Mouse (Mus musculus) embryonic fibroblast, embryonic 13.5 days (primary cell): ENCODE data around the gene Nudt2.

Experiments
- CTCF ChIP-seq: IDR thresholded peaks from 2 replicates; pipeline ENCODE4 v1.5.1; 2011; ENCODE audit warnings: mild to moderate bottlenecking, control low read depth, low read length, moderate library complexity, borderline replicate concordance; ENCODE audit not compliant: insufficient read depth
- POLR2A ChIP-seq: IDR thresholded peaks from 2 replicates; pipeline ENCODE4 v1.6.1; 2011; ENCODE audit warnings: low read depth, mild to moderate bottlenecking, control low read depth, low read length, moderate library complexity

DNA sequence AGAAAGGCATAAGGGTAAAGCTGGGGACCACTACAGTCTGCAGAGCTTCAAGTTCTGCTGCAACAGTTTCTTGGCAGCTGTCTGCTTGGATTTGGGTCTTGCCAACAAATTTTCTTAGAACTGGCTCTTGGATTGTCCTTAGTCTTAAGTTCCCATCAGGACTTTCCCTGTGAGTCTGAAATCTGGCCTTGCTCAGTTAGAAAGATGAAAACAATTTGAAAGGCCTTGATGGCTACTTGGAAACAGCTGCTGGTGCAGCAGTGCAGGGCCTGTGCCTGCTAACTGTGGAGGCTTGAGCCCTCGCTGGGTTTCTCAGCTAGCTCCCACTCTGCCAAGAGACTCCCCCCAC, 14.5 kb downstream of the Nudt2 start:
- no peak for TF ChIP-seq CTCF
- TF ChIP-seq POLR2A, result no peak
